In the genomic region with DNA sequence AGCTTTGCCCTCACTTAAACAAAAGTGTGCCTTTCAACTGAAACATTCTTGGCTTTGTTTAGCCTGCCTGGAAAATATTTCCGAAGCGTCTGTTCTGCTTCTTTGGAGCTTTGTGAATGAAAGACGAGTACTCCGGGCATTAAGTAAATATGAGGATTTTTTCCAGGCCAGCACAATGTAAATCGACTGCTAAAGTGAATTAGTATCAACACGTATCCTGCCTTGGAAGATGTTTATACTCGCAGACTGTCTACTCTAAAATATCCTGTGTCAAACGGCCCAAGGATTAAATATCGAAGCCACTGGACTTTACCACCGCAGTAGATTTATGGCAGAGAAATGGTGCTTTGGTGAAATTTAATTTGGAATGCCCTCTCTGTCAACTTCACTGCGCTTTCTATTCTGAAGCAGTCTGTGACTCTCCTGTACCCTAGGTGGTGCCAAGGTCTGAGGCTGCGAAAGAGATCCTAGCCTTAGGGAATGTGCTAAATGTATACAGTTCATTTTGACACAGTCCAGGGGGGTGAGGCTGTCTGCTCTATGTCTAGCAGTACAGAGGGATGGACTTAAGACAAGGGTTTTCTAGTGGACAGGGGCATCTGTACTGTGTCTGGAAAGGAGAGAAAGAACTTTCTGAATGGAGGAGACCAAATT, we compare ENCODE assay signal across 22 mouse cellular contexts.
DNase-seq lines count a peak whose midpoint lies in the region; ATAC-seq and TF ChIP-seq lines count a peak whose summit lies in the region.
"Had no signal": no experiment of that assay in that cellular context is flagged by ENCODE, and none has a peak within 500 bp of the region (broad histone marks: within the 10 kb centered on the region; RNA-seq: fewer than 3 reads in every experiment).

No protein-coding gene starts in this region.

- no peaks in the 10 kb centered on the region for H3K27me3 ChIP-seq in kidney, postnatal 0 days (ENCODE audit: insufficient read depth, low read length)
- H3K27me3 ChIP-seq in embryonic facial prominence, embryonic 10.5 days (replicated peaks; ENCODE audit: low read depth, poor library complexity, severe bottlenecking): no peaks in the 10 kb centered on the region
- no peaks in the 10 kb centered on the region for H3K27me3 ChIP-seq in embryonic facial prominence, embryonic 15.5 days
- no peaks in the 10 kb centered on the region for H3K27me3 ChIP-seq in stomach, embryonic 16.5 days (ENCODE audit: control insufficient read depth, insufficient read depth, low read length)
- no peaks in the 10 kb centered on the region for H3K27me3 ChIP-seq in forebrain, embryonic 10.5 days (ENCODE audit: poor library complexity, severe bottlenecking)
- H3K27me3 ChIP-seq: forebrain, embryonic 15.5 days; hindbrain, embryonic 12.5 days had no signal

- no peak overlapping the region for H3K27ac ChIP-seq in kidney, postnatal 0 days
- peak overlapping the region; percentile 51; the same call in 1 of the 2 replicates for H3K27ac ChIP-seq in embryonic facial prominence, embryonic 10.5 days (replicated peaks)
- peak overlapping the region; percentile 61 for H3K27ac ChIP-seq in embryonic facial prominence, embryonic 15.5 days (replicated peaks)
- peak overlapping the region; percentile 72 for H3K27ac ChIP-seq in stomach, embryonic 16.5 days (ENCODE audit: low read length)
- H3K27ac ChIP-seq in forebrain, embryonic 10.5 days: no peak overlapping the region
- H3K27ac ChIP-seq: forebrain, embryonic 15.5 days; hindbrain, embryonic 12.5 days; macrophage had no signal

- H3K4me2 ChIP-seq in kidney, postnatal 0 days (ENCODE audit: low read length): no peak overlapping the region
- H3K4me2 ChIP-seq in embryonic facial prominence, embryonic 15.5 days (replicated peaks): no peak overlapping the region
- H3K4me2 ChIP-seq in stomach, embryonic 16.5 days (ENCODE audit: low read depth, low read length): no peak overlapping the region
- H3K4me2 ChIP-seq: forebrain, embryonic 15.5 days; heart, embryonic 11.5 days; hindbrain, embryonic 12.5 days; liver, embryonic 11.5 days; midbrain, embryonic 11.5 days had no signal

- H3K9ac ChIP-seq in kidney, postnatal 0 days (ENCODE audit: low read depth, low read length): no peak overlapping the region
- H3K9ac ChIP-seq in embryonic facial prominence, embryonic 15.5 days: no peak overlapping the region
- no peak overlapping the region for H3K9ac ChIP-seq in stomach, embryonic 16.5 days (ENCODE audit: low read length)
- H3K9ac ChIP-seq: forebrain, embryonic 15.5 days; hindbrain, embryonic 12.5 days had no signal

- 41% methylated on average over 12 of the region's 12 CpGs for WGBS in kidney, postnatal 0 days
- WGBS in embryonic facial prominence, embryonic 10.5 days: 65% methylated on average over 12 of the region's 12 CpGs
- 27% methylated on average over 12 of the region's 12 CpGs for WGBS in embryonic facial prominence, embryonic 15.5 days
- WGBS in stomach, embryonic 16.5 days: 28% methylated on average over 12 of the region's 12 CpGs
- 87% methylated on average over 12 of the region's 12 CpGs for WGBS in forebrain, embryonic 10.5 days

- peak; percentile 24 for DNase-seq in kidney, postnatal 0 days (ENCODE audit: low spot score)
- no peak for DNase-seq in kidney, postnatal 36 days
- peak; percentile 44 for DNase-seq in embryonic facial prominence, embryonic 10.5 days (ENCODE audit: low spot score)
- no peak for DNase-seq in forebrain, embryonic 10.5 days (ENCODE audit: extremely low spot score, low spot score)
- no peak for DNase-seq in layer of hippocampus, adult 9-11 months
- DNase-seq: adrenal gland, postnatal 36 days; cerebellum, adult 11-12 months; cerebellum, postnatal 14 days; heart, postnatal 10 days; kidney, adult 11 months; kidney, postnatal 4 days; lung, adult 18-20 months; thymus, postnatal 25 days had no signal

- H3K36me3 ChIP-seq in kidney, postnatal 0 days (ENCODE audit: insufficient read depth, low read length): no peaks in the 10 kb centered on the region
- H3K36me3 ChIP-seq in embryonic facial prominence, embryonic 10.5 days (replicated peaks): no peaks in the 10 kb centered on the region
- no peaks in the 10 kb centered on the region for H3K36me3 ChIP-seq in embryonic facial prominence, embryonic 15.5 days
- no peaks in the 10 kb centered on the region for H3K36me3 ChIP-seq in stomach, embryonic 16.5 days (ENCODE audit: control insufficient read depth, insufficient read depth, low read length)
- no peaks in the 10 kb centered on the region for H3K36me3 ChIP-seq in forebrain, embryonic 10.5 days (replicated peaks)
- H3K36me3 ChIP-seq: forebrain, embryonic 15.5 days; hindbrain, embryonic 12.5 days had no signal

- TF ChIP-seq CTCF in kidney, postnatal 0 days (IDR thresholded peaks at IDR 0.05; ENCODE audit: low read depth): no peak

- no peak overlapping the region for H3K4me3 ChIP-seq in kidney, postnatal 0 days (replicated peaks; ENCODE audit: low read depth, low read length)
- H3K4me3 ChIP-seq in embryonic facial prominence, embryonic 10.5 days: no peak overlapping the region
- H3K4me3 ChIP-seq in embryonic facial prominence, embryonic 15.5 days (replicated peaks): no peak overlapping the region
- H3K4me3 ChIP-seq in stomach, embryonic 16.5 days (replicated peaks; ENCODE audit: low read length): no peak overlapping the region
- H3K4me3 ChIP-seq in forebrain, embryonic 10.5 days: no peak overlapping the region
- H3K4me3 ChIP-seq: erythroblast, embryonic 14.5 days; forebrain, embryonic 15.5 days; hindbrain, embryonic 12.5 days had no signal

- ATAC-seq in kidney, postnatal 0 days (replicated peaks; ENCODE audit: low FRiP score, low read depth): no peak
- ATAC-seq in embryonic facial prominence, embryonic 15.5 days (ENCODE audit: insufficient number of reproducible peaks, low FRiP score, low TSS enrichment, low read depth): no peak
- ATAC-seq in stomach, embryonic 16.5 days (ENCODE audit: insufficient read depth, low FRiP score): peak; percentile 92
- ATAC-seq: forebrain, embryonic 15.5 days had no signal

- no peaks in the 10 kb centered on the region for H3K9me3 ChIP-seq in kidney, postnatal 0 days (replicated peaks; ENCODE audit: low read length)
- no peaks in the 10 kb centered on the region for H3K9me3 ChIP-seq in embryonic facial prominence, embryonic 10.5 days
- H3K9me3 ChIP-seq in embryonic facial prominence, embryonic 15.5 days (replicated peaks): no peaks in the 10 kb centered on the region
- H3K9me3 ChIP-seq in stomach, embryonic 16.5 days (replicated peaks; ENCODE audit: control insufficient read depth, low read length): no peaks in the 10 kb centered on the region
- H3K9me3 ChIP-seq in forebrain, embryonic 10.5 days: no peaks in the 10 kb centered on the region
- H3K9me3 ChIP-seq: forebrain, embryonic 15.5 days; hindbrain, embryonic 12.5 days had no signal

- H3K4me1 ChIP-seq in kidney, postnatal 0 days (replicated peaks; ENCODE audit: insufficient read depth, low read length): no peaks in the 10 kb centered on the region
- peaks cover 44% of the 10 kb centered on the region for H3K4me1 ChIP-seq in embryonic facial prominence, embryonic 10.5 days
- H3K4me1 ChIP-seq in embryonic facial prominence, embryonic 15.5 days: peaks cover 45% of the 10 kb centered on the region
- peaks cover 23% of the 10 kb centered on the region for H3K4me1 ChIP-seq in stomach, embryonic 16.5 days (ENCODE audit: control insufficient read depth, insufficient read depth, low read length)
- H3K4me1 ChIP-seq in forebrain, embryonic 10.5 days: peaks cover 16% of the 10 kb centered on the region

Comparison
In these comparisons a context has a peak if more than half of its experiments do, and no peak if none do; other contexts are left out.
1. DNase-seq: peak in kidney, postnatal 0 days (single experiment) and embryonic facial prominence, embryonic 10.5 days (single experiment); none in kidney, postnatal 36 days (0 of 2), forebrain, embryonic 10.5 days (single experiment) and layer of hippocampus, adult 9-11 months (single experiment).
2. H3K27ac ChIP-seq: peak in embryonic facial prominence, embryonic 10.5 days (single experiment), embryonic facial prominence, embryonic 15.5 days (single experiment) and stomach, embryonic 16.5 days (single experiment); none in kidney, postnatal 0 days (single experiment) and forebrain, embryonic 10.5 days (single experiment).